Mouse (Mus musculus) CD4-positive, CD25-positive, alpha-beta regulatory T cell, adult 2 months (primary cell): ENCODE data around the gene Zfp853.

Source experiments
- DNase-seq: peaks from one replicate; pipeline ENCODE4 v3.0.0-alpha.2; 2012; ENCODE audit warnings: low read depth, low spot score

Zfp853 gene

DNA sequence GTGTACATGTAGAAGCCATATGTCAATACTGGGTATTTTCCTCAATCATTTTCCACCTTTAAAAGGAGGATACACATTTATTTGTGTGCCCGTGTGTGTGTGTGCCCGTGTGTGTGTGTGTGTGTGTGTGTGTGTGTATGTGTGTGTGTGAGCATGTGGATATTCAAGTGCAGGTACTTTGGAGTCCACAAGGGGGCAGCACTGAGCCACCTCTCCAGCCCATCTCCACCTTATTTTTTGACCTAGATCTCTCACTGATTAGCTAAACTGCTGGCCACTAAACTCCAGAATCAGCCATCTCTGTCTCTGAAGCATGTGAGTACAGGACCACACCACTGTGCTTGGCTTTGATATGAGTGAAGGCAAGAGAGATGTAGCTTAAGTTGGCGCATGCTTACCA is 1.4 kb upstream of the Zfp853 start:
- peak; percentile 39 for DNase-seq

DNA sequence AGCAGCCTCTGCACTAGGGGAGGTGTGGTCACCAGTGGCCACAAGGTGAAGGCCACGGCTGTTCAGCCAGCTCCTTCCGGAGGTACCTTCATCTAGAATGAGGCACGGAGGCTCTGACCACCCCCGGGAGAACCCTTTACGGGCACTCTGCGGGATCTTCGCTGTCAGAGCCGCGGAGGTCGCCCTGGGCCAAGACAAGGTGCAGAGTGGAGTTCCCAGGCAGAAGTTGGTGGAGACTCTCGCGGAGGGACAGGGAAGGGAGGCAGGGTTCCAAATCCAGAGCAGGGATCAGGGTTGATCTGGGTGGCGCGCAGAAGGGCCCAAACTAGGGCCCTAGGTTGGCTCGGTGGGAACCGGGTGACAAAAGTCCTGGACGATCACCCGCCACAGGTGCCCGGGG is 544 bp downstream of the Zfp853 start:
- DNase-seq, result no peak

DNA sequence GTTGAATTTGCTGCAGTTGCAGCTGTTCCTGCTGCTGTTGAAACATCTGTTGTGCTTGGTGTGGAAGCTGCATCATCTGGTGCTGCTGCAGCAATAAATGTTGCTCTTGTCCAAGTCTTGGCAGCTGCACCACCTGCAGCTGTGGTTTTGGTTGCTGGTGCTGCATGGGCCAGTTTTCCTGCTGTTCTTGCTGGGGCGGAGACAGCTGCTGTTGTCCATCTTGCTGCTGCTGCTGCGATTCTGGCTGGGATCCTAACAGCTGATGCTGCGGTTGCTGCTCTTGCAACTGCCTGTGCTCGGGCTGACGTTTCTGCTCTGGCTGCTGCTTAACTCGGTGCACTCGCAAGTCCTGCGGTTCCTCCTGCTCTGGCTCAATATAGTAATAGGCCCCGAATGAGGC is 4.1 kb downstream of the Zfp853 start:
- DNase-seq, result no peak

DNA sequence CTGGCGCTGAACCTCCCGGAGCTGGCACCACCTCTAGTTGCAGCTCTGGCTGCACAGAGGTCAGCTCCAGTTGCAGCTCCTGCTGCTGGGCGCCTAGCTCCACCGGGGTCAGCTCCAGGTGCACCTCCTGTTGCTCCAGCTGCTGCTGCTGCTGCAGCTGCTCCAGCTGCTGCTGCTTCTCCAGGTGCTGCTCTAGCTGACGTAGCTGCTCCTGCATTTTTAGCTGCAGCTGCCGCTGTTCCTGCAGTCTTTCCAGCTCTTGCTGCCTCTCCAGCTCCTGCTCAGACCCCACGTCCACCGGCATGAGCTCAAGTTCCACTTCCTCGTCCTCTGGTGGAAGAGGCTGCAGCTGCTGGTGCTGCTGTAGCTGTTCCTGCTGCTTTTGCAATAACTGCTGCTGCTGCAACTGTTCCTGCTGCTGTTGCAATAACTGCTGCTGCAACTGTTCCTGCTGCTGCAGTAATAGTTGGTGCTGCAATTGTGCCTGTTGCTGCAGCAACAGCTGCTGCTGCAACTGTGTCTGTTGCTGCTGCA is 5.0 kb downstream of the Zfp853 start:
- no peak for DNase-seq

DNA sequence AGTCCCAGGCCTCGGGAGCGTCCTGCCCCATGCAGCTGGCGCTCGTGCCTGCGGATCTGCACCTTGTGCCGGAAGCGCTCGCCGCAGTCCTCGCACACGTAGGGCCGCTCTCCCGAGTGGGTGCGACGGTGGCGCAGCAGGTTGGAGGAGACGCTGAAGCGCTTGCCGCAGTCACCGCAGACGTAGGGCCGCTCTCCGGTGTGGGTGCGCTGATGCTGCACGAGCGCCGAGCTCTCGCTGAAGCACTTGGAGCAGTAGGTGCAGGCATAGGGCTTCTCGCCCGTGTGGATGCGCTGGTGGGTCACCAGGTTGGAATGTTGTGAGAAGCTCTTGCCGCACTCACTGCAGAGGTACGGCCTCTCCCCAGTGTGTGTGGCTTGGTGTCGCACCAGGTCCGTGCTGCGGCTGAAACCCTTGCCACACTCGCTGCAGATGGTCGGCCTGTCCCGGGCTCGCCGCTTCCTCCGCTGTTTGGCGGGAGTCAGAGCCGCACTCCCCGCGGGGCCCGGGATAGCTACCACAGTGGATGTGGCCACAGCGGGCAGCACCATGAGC is 5.6 kb downstream of the Zfp853 start:
- peak; percentile 51 for DNase-seq

DNA sequence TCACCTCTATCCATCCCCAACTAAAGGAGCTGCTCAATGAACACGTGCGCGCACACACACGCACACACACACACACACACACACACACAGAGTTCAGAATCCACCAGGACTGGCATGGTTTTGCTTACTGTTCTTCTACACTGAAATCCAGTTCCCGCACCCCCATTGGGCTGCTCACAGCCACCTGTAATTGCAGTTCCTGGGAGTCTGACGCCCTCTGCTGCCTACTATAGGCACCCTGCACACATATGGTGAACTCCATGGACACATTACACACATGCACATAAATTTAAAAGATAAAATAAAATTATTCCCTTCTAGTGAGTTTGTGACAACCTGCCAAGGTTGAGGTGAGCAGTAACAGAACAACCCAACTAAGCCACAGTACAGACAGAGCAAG is 8.7 kb downstream of the Zfp853 start:
- DNase-seq, result peak; percentile 25

DNA sequence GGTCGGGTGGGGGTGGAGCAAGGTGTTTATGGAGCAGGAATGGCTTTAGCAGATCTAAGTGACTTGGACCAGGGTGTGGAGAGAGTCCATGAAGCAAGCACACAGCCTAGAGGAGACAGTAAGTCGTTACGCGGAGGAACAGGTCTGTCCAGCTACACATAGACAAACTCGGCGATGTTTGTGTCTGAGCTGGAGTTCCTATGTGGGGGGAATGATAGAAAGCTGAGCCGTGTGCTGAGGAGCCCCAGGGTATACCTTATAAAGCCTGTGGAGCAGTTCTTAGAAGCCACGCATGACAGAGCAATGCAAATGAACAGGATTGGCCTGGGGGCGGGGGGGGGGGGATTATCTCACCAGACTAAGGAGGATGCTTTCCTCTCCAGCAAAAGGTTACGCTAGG is 14.2 kb downstream of the Zfp853 start:
- no peak for DNase-seq

DNA sequence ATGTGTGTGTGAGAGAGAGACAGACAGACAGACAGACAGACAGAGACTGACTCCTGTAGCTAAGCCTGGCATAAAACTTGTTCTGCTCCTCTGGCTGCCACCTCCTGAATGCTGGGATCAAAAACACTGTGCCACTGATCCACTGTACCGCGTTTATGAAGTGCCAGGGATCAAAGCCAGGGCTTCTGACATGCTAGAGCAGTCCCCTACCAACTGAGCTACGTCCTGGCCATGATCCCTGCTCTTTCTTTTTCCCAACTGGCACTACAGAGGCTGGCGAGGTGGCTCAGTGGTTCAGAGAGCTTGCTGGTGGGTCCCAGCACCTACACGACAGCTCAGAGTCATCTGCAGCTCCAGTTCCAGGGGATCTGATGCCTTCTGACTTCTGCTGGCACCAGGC is 17.7 kb downstream of the Zfp853 start:
- no peak for DNase-seq

DNA sequence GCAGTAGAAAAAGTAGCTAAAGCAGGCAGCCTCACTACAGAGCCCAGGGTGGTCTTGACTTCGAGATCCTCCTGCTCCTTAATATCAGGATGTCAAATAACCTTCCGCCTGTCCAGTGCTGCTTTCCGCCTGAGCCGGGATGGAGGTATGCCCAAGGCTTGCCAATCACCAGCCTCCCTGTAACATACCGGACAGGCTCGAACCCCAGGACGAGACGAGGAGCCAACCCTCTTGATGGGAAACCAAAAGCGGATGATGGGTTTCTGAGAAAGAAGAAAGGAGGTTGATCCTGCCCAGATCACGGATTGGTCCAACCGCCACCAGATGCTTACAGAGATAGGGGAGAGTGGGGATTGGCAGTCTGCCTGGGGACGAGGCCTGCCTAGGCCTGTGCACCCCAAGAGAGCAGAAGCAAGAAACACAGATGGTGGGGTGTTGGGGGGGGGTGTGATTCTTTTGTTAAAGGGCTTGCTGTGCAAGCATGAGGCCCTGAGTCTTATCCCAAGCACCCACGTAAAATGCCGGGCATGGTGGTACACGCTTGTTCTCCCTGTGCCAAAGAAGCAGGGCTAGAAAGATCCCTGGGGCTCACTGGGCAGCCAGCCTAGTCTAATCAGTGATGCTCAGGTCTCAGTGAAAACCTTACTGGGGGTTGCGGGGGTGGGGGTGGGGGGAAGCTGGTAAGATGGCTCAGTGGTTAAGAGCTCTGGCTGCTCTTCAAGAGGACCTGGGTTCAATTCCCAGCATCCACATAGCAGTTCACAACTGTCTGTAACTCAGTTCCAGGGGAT is 20.7 kb downstream of the Zfp853 start:
- DNase-seq, result no peak

DNA sequence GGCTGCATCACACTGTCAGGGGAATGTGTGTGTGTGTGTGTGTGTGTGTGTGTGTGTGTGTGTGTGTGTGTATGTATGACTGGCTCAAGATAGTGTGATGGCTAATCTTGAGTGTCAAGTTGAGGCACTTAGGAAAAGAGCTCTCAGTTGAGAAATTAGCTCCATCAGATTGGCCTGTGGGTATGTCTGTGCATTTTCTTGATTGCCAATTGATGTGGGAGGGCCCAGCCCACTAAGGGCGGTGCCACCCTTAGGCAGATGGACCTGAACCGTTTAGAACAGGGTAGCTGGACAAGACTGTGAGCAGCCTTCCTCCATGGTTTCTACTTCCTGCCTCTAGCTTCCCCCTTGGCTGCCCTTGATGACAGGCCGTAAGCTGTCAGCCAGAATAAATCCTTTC is 21.3 kb downstream of the Zfp853 start:
- no peak for DNase-seq

DNA sequence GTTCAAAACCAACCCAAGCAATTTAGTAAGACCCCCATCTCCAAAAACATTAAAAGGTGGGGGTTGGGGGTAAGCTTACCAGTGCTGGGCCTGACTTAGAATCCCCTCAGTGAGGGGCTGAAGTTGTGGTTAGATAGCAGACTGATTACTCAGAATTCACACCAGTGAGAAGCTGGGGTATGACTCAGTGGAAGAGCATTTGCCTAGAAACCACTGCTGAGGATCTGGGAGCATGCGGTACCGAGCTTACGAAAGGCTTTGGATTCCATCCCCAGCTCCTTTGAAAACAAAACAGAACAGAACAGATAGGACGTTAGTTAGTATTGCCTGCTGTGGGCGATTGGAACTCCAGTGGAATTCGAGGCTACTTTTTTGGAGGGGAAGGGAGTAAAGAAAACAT is 21.8 kb downstream of the Zfp853 start:
- DNase-seq, result no peak

DNA sequence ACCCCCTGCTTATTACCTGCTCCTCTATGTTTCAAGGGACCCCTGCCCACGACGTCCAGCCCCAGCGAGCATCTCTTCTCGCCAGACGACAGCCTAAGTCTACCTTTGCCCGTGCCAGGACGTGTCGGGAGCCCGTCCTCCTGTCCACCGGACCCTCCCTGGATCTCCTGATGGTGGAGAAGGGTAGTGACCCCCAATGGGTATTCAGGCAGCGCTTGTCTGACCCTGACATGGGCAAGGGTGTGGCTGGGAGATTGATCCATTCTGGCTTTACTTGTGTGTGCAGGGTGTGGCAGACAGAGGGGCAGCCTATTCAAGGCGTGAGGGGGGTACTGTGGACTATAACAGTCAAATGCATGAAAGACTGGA is 23.3 kb downstream of the Zfp853 start:
- DNase-seq, result no peak

DNA sequence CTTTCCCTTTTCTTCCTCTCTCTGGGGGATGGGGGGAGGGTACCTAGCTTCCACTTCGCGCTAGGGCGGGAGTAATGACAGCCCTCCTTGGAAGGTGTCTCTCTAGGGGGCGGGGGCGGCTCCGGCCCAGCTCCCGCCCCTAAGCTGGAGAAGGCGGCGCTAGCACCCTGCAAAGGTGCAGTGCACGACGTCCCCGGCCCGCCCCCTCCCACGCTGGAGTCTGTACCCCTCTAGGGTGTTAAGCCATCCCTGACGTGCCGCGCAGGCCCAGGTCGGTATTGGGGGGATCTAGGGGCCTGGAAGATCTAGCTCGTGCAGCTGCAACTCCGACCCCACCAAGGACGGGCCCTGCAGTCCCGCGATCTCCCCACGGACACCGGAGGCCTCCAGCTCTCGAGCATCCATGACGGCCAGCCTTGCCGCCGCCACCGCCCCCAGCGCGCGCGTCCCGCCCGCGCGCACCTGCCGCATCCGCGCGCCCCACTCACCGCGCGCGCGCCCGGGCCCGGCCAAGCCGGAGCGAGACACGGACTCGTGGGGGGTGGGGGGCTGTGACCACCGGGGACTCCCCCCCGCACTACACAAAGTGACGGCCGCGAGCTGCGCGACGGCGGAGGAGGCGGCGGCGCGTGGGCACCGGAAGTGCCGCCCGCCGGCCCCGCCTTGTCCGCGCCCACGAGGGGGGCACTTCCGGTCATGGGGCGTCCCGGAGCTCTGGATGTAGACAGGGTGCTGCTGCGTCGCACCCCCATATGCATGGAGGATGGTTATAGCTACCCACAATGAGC is 23.9 kb downstream of the Zfp853 start, which contains the start of gene Zfp316:
TSS of gene Zfp316 (minus strand) at position 660 of the 788 bp plus-strand sequence.
- peak; percentile 61 for DNase-seq

DNA sequence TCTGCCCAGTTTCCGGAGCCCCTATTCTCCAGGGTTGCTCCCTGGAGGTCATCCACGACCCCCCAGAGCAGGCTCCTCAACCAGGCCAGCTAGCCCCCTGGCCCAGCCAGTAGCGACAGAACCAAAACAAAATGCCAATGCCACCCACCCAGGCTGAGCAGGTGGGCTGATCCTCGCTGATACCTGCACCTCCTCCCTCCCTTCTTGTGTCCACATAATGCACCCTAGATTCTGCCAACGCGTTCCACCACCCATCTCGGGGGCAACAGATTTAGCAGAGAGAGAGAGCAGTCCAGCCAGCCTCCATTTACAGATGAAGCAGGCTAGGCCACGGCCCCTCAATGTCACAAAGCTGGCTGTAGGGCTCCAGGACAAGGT is 24.4 kb downstream of the Zfp853 start:
- DNase-seq, result no peak

DNA sequence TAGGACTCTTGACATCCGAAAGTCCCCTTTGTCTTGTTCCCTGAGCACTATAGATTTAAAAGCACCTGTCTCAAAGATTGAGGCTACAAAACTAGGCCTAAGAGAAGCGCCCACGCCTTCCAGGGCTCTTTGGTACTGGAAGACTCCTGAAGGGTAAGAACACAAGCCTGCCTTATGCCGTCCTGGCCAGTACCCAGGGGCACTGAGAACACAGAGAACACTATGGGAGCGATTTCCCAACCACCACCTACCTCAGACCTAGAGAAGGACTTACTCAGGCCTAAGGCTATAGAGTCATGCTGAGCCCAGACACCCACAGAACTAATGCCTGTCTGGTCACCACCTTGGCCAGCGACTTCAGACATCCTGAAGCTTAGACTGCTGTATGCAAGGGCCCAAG is 26.6 kb downstream of the Zfp853 start:
- DNase-seq, result no peak

DNA sequence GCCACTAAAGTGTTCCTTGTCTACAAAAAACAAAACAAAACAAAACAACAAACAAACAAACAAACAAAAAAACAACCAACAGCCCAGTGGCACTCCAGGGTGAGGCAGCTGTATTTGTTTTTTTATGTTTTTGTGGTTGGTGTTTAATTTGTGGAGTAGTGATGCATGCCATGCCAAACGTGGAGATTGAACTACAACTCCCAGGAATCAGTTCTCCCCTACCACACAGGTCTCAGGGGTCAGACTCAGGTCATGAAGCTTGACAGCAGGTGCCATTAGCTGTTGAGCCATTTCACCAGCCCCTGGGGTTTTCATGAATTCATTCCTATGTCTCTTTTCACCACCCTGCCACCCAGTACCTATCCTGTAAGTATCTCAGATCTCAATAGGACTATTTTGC is 28.0 kb downstream of the Zfp853 start:
- no peak for DNase-seq

DNA sequence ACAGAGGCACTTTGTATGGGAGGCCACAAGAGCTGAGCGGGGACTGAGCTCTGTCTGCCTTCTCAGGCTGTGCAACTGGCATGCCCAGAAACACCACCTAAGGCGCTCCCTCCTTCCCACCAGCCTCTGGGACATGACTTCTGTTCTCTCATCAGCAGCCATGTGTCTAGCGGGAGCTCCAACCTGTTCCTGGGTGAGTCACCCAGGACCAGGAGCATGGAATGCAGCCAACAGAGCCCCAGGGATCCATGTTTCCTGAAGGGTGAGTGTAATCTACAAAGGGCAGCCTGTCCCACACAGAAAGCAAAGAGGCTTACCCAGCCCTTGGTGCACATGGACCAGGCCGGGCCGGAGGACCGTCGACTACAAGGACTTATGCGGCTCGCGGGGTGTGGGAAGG is 28.7 kb downstream of the Zfp853 start:
- DNase-seq, result no peak

DNA sequence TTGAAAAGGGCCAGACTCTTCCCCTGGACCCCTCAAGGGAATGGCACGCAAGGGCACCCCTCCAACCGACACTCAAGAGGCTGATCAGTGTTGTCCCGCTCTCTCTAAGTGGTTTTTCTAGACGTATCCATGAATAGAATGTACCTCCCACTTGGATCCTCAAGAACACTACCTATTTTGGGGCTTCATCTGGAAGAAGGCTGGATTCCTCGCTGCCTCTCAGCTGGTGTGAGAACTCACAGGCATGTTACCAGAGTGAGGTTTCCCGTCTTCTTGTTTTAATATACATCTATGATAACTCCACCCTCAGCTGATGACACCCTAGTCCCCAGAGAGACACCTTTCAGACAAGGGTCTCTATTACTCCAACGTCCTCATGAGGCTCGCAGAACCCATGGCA is 31.8 kb downstream of the Zfp853 start:
- DNase-seq, result no peak

DNA sequence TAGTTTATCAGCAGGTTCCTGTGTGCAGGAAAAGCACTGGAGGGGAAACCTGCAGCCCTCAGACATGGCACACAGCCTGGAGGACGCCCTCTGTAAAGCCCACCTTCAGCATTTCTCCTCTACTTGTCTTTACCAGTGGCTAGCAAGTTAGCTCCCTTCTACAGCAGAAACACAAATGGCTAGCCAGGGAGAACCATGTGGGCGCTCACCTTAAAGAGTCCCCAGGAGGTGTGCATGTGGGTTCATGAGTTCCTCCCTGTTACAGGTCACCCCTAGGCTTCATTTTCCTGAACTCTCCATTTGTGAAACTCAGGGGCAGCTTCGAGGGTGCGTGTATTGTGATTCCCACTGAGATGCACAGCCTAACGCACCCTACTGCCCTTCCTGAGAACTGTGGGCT is 37.6 kb downstream of the Zfp853 start:
- DNase-seq, result no peak

DNA sequence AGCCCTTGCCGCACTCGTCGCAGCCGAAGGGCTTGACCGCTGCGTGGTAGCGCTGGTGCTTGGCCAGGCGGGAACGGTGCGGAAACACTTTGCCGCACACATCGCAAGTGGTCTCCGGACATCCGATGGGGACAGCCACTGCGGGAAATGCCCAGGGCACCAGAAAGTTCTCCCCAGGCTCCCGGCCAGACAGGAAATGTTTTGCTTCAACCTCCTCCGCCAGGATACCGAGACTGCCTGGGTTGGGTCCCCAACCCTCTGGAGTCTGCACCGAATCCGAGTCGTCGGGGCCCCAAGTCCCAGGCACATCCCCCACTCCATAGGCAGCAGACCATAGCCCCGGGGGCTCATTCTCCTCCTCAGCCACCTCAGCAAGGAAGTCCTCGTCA is 38.3 kb downstream of the Zfp853 start:
- no peak for DNase-seq

DNA sequence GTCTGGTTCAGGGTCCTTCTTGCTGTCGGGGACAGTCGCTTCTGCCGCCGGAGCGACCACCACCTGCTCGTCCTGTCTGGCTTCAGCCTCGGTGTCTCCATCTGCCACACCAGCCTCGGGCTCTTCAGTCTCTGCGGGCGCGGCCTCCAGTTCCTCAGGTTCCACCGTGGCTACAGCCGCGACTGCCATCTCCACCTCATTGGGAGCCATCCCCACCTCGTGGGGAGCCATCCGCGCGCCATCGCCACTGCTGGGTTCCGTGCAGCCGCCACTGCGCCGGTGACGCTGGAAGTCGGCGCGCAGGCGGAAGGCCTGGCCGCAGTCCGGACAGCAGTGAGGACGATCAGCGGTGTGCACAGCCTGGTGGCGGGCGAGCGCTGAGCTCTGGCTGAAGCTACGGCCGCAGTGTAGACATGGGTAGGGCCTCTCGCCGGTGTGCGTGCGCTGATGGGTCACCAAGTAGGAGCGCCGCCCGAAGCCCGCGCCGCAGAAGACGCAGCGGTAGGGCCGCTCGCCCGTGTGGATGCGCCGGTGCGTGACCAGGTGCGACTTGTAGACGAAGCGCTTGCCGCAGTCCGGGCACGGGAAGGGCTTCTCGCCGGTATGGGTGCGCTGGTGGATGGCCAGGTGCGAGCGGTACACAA is 38.8 kb downstream of the Zfp853 start:
- DNase-seq, result no peak

DNA sequence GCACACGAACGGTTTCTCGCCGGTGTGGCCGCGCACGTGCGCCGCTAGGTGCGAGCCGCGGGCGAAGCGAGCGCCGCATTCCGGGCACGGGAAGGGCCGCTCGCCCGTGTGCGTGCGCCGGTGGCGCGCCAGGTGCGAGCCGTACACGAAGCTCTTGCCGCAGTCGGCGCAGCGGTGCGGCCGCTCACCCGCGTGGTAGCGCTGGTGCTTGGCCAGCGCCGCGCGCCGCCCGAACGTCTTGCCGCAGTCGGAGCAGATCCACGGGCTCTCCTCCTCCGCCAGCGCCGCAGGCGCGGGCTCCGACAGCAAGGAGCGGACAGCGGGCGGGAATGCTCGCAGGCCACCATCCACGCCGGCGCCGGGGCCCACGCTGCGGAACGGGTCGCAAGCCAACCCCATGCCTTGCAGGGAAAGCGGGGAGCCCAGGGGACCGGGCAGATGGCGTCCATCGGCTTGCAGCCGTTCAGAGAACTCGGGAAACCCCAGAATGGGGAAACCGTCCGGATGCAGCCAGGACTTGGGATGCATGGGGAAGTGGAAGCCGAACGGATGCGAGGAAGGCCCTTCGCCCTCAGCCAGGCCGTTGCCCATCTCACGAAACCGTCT is 39.4 kb downstream of the Zfp853 start:
- DNase-seq, result no peak
